Mouse (Mus musculus): ENCODE results near the gene 5730596B20Rik. TPM values are rescaled to one million over a fixed set of nuclear protein-coding genes. Genes with fewer than 3 reads are reported as not detected.

Gene 5730596B20Rik
- polyA plus RNA-seq, 1 experiment from 2014 or later = 2.8 TPM

DNA sequence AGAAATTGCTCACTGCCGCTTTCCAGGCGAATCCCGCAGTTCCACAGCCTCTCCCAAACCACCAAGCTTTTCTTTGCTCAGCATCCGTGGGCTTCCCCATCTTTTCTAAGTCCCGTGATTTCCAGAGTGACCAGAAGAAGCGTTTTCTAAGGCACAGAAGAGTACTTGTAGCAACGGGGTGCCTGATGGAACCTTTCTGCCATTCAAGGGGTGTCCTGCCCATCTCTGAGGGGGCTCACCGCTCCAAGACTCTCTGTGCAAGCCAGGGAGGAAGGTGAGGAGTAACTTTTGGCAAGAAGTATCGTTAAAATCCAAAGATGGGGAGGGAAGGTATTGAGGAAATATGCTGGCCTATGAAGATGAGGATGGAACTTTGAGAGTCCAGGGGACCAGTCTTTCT lies 508 bp downstream of the 5730596B20Rik start:
- peak overlapping the region; percentile 61 for H3K4me3 ChIP-seq (ENCODE audit: low read depth, low read length)
- H3K4me2 ChIP-seq (ENCODE audit: low read length) = peak overlapping the region; percentile 70
- no peaks in the 10 kb centered on the region for H3K9me3 ChIP-seq (ENCODE audit: control insufficient read depth, low read length)
- H3K4me1 ChIP-seq (replicated peaks; ENCODE audit: control insufficient read depth, insufficient read depth, low read length) = peaks cover 23% of the 10 kb centered on the region
- 14% methylated on average over 9 of the region's 9 CpGs for WGBS
- DNase-seq (ENCODE audit: low spot score) = peak; percentile 79
- no peaks in the 10 kb centered on the region for H3K27me3 ChIP-seq (replicated peaks; ENCODE audit: control insufficient read depth, insufficient read depth, low read length)
- peak overlapping the region; percentile 85 for H3K9ac ChIP-seq (ENCODE audit: low read length)
- ATAC-seq (replicated peaks; ENCODE audit: low FRiP score, low TSS enrichment, low read depth) = no peak
- H3K36me3 ChIP-seq (ENCODE audit: control insufficient read depth, insufficient read depth, low read length) = 0 out of 2 replicates have a peak, but pooled peaks cover 9% of the 10 kb centered on the region
- H3K27ac ChIP-seq (ENCODE audit: low read depth) = peak overlapping the region; percentile 97

DNA sequence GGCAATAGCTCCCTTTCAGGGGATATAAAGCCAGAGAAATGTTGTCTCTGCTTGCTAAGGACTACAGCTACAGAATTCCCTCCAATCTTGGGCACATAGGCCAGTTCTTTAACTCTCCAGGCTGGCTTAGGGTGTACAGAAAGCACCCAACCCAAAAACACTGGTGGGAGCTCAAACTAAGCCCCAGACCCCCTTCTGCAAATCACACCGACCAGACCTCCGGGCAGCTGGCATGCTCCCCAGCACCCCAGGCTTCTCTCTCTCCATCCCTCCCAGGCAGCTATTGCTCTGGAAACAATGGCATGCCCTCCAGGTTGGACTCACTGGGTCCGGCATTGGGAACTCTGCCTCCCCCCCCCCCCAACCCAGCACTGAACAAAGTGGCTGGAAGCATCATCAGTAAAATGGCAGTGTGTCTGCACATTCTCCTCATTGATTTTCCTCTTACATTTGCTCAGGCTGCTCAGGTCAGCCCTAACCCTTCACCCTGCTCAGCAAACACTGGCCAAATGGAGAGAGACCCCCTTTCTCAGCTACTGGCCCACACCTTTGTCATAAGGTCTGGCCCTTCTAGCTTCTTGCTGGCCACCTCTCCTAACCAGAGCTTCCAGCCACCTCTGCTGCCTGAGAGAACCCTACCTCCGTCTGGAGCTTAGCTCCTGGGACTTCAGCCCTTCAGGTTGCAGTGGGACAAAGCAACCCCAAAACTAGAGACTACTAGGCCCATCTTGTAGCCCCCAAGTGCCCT lies 1.8 kb downstream of the 5730596B20Rik start:
- Histone ChIP-seq H3K27me3 (replicated peaks; ENCODE audit: control insufficient read depth, insufficient read depth, low read length) (no peaks in the 10 kb centered on the region), H3K9me3 (ENCODE audit: control insufficient read depth, low read length) (no peaks in the 10 kb centered on the region), H3K4me2 (ENCODE audit: low read length) (peak overlapping the region; percentile 70), H3K4me3 (ENCODE audit: low read depth, low read length) (peak overlapping the region; percentile 61), H3K4me1 (replicated peaks; ENCODE audit: control insufficient read depth, insufficient read depth, low read length) (peaks cover 33% of the 10 kb centered on the region), H3K9ac (ENCODE audit: low read length) (peak overlapping the region; percentile 85), H3K27ac (ENCODE audit: low read depth) (peak overlapping the region; percentile 97), H3K36me3 (ENCODE audit: control insufficient read depth, insufficient read depth, low read length) (0 out of 2 replicates have a peak, but pooled peaks cover 9% of the 10 kb centered on the region)
- WGBS = 15% methylated on average over 4 of the region's 4 CpGs
- ATAC-seq (replicated peaks; ENCODE audit: low FRiP score, low TSS enrichment, low read depth) (no peak), DNase-seq (ENCODE audit: low spot score) (peak; percentile 75)

DNA sequence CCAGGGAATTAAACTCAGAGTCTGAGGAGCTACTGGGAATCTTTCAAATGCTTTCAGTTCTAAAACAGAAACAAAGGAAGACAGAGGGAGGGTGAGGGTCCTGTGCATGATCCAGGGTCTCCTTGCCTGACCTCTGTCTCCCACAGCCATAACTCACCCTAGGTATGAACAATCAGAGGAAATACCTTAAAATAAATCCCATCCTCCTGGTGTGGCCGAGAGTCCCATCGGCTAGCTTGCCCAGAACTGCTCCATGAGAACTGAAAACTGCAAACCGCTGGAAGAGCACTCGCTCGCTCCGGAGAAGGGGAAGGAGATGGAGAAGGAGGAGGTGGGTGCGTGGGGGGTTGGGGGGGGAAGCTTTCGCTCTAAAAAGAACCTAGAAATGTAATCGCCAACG lies 2.4 kb downstream of the 5730596B20Rik start:
- peak overlapping the region; percentile 61 for H3K4me3 ChIP-seq (ENCODE audit: low read depth, low read length)
- DNase-seq (ENCODE audit: low spot score) (no peak), ATAC-seq (replicated peaks; ENCODE audit: low FRiP score, low TSS enrichment, low read depth) (no peak)
- H3K27me3 ChIP-seq (replicated peaks; ENCODE audit: control insufficient read depth, insufficient read depth, low read length) = no peaks in the 10 kb centered on the region
- H3K27ac ChIP-seq (ENCODE audit: low read depth) = peak overlapping the region; percentile 97
- H3K9me3 ChIP-seq (ENCODE audit: control insufficient read depth, low read length) = no peaks in the 10 kb centered on the region
- peaks cover 39% of the 10 kb centered on the region for H3K4me1 ChIP-seq (replicated peaks; ENCODE audit: control insufficient read depth, insufficient read depth, low read length)
- H3K9ac ChIP-seq (ENCODE audit: low read length) = peak overlapping the region; percentile 85
- peak overlapping the region; percentile 70 for H3K4me2 ChIP-seq (ENCODE audit: low read length)
- H3K36me3 ChIP-seq (ENCODE audit: control insufficient read depth, insufficient read depth, low read length) = 0 out of 2 replicates have a peak, but pooled peaks cover 9% of the 10 kb centered on the region
- 17% methylated on average over 10 of the region's 10 CpGs for WGBS

DNA sequence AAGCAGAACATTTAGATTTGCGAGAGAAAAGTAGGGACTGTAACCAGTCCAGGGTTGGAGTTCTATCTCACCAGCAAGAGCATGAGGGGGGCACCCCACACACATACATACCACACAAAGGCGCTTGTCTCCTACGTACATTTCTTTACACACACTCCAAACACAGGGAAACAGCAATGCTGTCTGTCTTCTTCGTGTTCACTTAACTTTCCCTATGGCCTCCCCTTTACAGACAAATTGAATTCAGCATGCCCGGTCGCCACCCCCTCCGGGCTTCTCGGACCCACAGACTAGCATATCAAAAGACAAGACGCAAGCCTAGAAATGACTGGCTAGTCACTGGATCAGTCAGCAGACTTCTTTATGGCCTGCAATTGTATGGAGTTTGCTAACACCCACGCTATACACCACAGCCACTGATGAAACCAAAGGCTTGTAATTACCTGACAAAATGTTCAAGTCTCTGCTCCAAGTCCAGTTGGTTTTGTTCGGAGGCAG lies 3.0 kb downstream of the 5730596B20Rik start:
- Histone ChIP-seq H3K4me3 (ENCODE audit: low read depth, low read length) (peak overlapping the region; percentile 61), H3K4me2 (ENCODE audit: low read length) (peak overlapping the region; percentile 70), H3K27ac (ENCODE audit: low read depth) (peak overlapping the region; percentile 97), H3K4me1 (replicated peaks; ENCODE audit: control insufficient read depth, insufficient read depth, low read length) (peaks cover 45% of the 10 kb centered on the region), H3K9me3 (ENCODE audit: control insufficient read depth, low read length) (no peaks in the 10 kb centered on the region), H3K27me3 (replicated peaks; ENCODE audit: control insufficient read depth, insufficient read depth, low read length) (no peaks in the 10 kb centered on the region), H3K9ac (ENCODE audit: low read length) (peak overlapping the region; percentile 85), H3K36me3 (ENCODE audit: control insufficient read depth, insufficient read depth, low read length) (0 out of 2 replicates have a peak, but pooled peaks cover 9% of the 10 kb centered on the region)
- WGBS = 28% methylated on average over 11 of the region's 11 CpGs
- ATAC-seq (replicated peaks; ENCODE audit: low FRiP score, low TSS enrichment, low read depth) (no peak), DNase-seq (ENCODE audit: low spot score) (no peak)

DNA sequence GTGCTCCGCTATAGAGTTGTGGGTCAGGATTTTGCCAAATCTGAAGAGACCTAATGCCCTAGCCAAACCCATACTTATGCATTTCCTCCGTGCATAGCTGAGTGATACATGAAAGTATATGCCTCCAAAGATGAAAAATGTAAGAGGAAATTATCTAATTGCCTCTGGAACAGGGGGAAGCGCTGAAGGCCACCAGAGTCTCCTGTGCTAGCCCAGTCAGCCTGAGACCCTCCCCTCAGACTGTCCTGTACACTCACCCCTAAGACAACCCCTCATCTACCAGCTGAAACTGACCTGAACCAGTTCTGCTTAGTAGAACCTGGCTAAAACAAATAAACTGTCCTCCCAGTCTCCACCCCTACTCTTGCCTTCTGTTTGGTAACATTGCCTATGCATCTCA lies 3.4 kb downstream of the 5730596B20Rik start:
- peak overlapping the region; percentile 61 for H3K4me3 ChIP-seq (ENCODE audit: low read depth, low read length)
- H3K4me2 ChIP-seq (ENCODE audit: low read length) = peak overlapping the region; percentile 70
- 0 out of 2 replicates have a peak, but pooled peaks cover 9% of the 10 kb centered on the region for H3K36me3 ChIP-seq (ENCODE audit: control insufficient read depth, insufficient read depth, low read length)
- peak overlapping the region; percentile 85 for H3K9ac ChIP-seq (ENCODE audit: low read length)
- DNase-seq (ENCODE audit: low spot score) (no peak), ATAC-seq (replicated peaks; ENCODE audit: low FRiP score, low TSS enrichment, low read depth) (no peak)
- no peaks in the 10 kb centered on the region for H3K27me3 ChIP-seq (replicated peaks; ENCODE audit: control insufficient read depth, insufficient read depth, low read length)
- peaks cover 50% of the 10 kb centered on the region for H3K4me1 ChIP-seq (replicated peaks; ENCODE audit: control insufficient read depth, insufficient read depth, low read length)
- H3K27ac ChIP-seq (ENCODE audit: low read depth) = peak overlapping the region; percentile 97
- WGBS = 40% methylated on average over 3 of the region's 3 CpGs
- H3K9me3 ChIP-seq (ENCODE audit: control insufficient read depth, low read length) = no peaks in the 10 kb centered on the region

DNA sequence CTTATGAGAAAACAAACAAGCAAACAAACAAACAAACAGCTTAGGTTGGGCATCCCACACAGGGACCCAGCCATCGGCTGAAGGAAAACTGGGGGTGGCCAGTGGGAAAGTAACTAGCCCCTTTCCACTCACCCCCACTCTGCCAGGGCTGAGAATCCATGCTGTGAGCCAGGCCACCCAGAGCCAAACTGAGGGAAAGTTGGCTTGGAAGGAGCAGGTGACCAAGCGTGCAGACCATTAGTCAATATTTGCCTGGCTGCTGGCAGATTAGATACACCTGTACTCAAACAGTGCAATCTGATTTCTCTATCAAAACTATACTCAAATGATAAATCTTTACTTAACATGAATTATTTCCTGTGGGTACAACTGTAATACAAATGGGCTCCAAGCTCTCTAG lies 4.7 kb downstream of the 5730596B20Rik start:
- H3K4me2 ChIP-seq (ENCODE audit: low read length) = peak overlapping the region; percentile 22
- no peak overlapping the region for H3K27ac ChIP-seq (ENCODE audit: low read depth)
- peaks cover 12% of the 10 kb centered on the region; the same call in 1 of the 2 replicates for H3K36me3 ChIP-seq (ENCODE audit: control insufficient read depth, insufficient read depth, low read length)
- no peak overlapping the region for H3K9ac ChIP-seq (ENCODE audit: low read length)
- WGBS = 48% methylated on average over 2 of the region's 2 CpGs
- H3K4me3 ChIP-seq (ENCODE audit: low read depth, low read length) = no peak overlapping the region
- H3K9me3 ChIP-seq (ENCODE audit: control insufficient read depth, low read length) = no peaks in the 10 kb centered on the region
- DNase-seq (ENCODE audit: low spot score) = no peak
- H3K27me3 ChIP-seq (replicated peaks; ENCODE audit: control insufficient read depth, insufficient read depth, low read length) = no peaks in the 10 kb centered on the region
- no peak for ATAC-seq (replicated peaks; ENCODE audit: low FRiP score, low TSS enrichment, low read depth)
- peaks cover 63% of the 10 kb centered on the region for H3K4me1 ChIP-seq (replicated peaks; ENCODE audit: control insufficient read depth, insufficient read depth, low read length)

DNA sequence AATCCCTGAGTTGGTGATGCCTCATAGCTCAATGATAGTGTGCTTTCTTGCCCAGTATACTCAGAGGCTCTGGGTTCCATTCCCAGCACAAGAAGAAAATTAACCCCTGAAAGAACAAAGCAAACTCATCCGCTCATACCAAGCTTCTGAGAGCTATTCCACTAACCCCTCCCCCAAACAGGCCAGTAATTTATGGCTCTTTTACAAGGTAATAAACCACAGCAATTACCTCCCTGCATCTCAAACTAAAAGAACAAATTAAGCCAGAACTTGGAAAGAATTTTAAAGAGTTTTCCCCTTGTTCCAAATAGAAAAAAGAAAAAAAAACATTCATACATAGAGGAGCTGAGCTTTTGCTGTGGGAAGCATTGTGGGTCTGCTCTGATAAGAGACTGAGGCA lies 5.5 kb downstream of the 5730596B20Rik start:
- ATAC-seq (replicated peaks; ENCODE audit: low FRiP score, low TSS enrichment, low read depth) = no peak
- Histone ChIP-seq H3K4me2 (ENCODE audit: low read length) (peak overlapping the region; percentile 38), H3K9ac (ENCODE audit: low read length) (no peak overlapping the region), H3K9me3 (ENCODE audit: control insufficient read depth, low read length) (no peaks in the 10 kb centered on the region), H3K4me1 (replicated peaks; ENCODE audit: control insufficient read depth, insufficient read depth, low read length) (peaks cover 70% of the 10 kb centered on the region), H3K4me3 (ENCODE audit: low read depth, low read length) (no peak overlapping the region), H3K36me3 (ENCODE audit: control insufficient read depth, insufficient read depth, low read length) (peaks cover 12% of the 10 kb centered on the region; the same call in 1 of the 2 replicates), H3K27ac (ENCODE audit: low read depth) (peak overlapping the region; percentile 82), H3K27me3 (replicated peaks; ENCODE audit: control insufficient read depth, insufficient read depth, low read length) (no peaks in the 10 kb centered on the region)
- no peak for DNase-seq (ENCODE audit: low spot score)
- 41% methylated on average over 1 of the region's 1 CpGs for WGBS

DNA sequence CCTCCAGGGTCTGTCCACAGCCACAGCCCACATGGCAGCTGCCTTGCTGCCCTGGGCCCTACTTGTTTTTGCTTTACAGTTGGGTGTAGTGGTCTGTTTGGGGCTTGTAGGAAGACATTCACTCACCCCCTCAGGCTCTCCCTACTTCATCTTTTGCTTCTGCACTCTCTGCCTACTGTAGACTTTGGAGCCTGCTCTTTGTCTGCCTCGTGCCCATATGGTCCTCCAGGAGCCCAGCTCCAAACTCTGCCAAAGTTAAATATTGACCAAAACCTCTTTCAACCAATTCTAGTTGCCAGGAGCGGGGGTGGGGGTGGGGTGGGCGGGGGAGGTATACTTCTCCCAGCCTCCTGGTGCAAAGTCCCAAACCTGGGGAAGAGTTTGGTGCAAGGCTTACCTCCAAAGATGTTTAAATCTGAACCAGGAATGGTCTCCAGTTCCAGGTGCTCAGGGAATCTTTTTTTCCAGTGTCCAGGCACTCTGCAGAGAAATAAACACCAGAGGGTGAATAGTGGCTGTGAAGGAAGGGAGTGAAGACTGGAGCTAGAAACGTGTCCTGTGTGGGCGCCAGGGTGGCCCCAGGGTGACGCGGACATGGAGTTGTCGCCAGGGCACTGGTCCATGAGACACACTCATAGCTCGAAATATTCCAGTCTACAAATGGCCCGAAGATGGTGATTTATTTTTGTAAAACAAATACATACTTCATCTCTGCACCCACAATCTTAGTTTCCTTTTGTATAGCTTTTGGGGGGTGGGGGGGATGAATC lies 6.2 kb downstream of the 5730596B20Rik start:
- H3K36me3 ChIP-seq (ENCODE audit: control insufficient read depth, insufficient read depth, low read length) = peaks cover 12% of the 10 kb centered on the region; the same call in 1 of the 2 replicates
- peak overlapping the region; percentile 82 for H3K27ac ChIP-seq (ENCODE audit: low read depth)
- WGBS = 24% methylated on average over 10 of the region's 10 CpGs
- H3K4me1 ChIP-seq (replicated peaks; ENCODE audit: control insufficient read depth, insufficient read depth, low read length) = peaks cover 77% of the 10 kb centered on the region
- no peak for DNase-seq (ENCODE audit: low spot score)
- H3K4me2 ChIP-seq (ENCODE audit: low read length) = peak overlapping the region; percentile 38
- 0 out of 2 replicates have a peak, but pooled peaks have one; percentile 24 for ATAC-seq (replicated peaks; ENCODE audit: low FRiP score, low TSS enrichment, low read depth)
- no peaks in the 10 kb centered on the region for H3K9me3 ChIP-seq (ENCODE audit: control insufficient read depth, low read length)
- peak overlapping the region; percentile 29 for H3K9ac ChIP-seq (ENCODE audit: low read length)
- H3K27me3 ChIP-seq (replicated peaks; ENCODE audit: control insufficient read depth, insufficient read depth, low read length) = no peaks in the 10 kb centered on the region
- H3K4me3 ChIP-seq (ENCODE audit: low read depth, low read length) = 0 out of 2 replicates have a peak overlapping the region, but pooled peaks have one; percentile 2

All from intestine, embryonic 14.5 days (tissue).